Mouse (Mus musculus) liver, adult 2 months (tissue): ENCODE data around the gene Inhbc. TPM values are rescaled to one million over a fixed set of nuclear protein-coding genes. Genes with fewer than 3 reads are reported as not detected.
A peak's percentile ranks its signal among the peaks of the same experiment; 100 is the strongest.

Experiments used
- DNase-seq: peaks from one replicate; pipeline ENCODE4 v3.0.0-alpha.2; 2011; ENCODE audit warnings: low read depth, low spot score; ENCODE audit errors: extremely low read depth
- H3K27ac ChIP-seq: fragments of 200-500 bp; replicated peaks from 2 replicates; pipeline ENCODE4 v1.5.1; 2012; ENCODE audit warnings: low read depth, mild to moderate bottlenecking, control low read depth, inconsistent platforms, low read length; ENCODE audit not compliant: insufficient read depth
- H3K27me3 ChIP-seq: fragments of 200-500 bp; 2 replicates; pipeline ENCODE4 v1.6.1; 2012; ENCODE audit warnings: mild to moderate bottlenecking, moderate library complexity, low read length, inconsistent platforms; ENCODE audit not compliant: control insufficient read depth, insufficient read depth
- H3K36me3 ChIP-seq: fragments of 200-500 bp; 2 replicates; pipeline ENCODE4 v1.6.1; 2012; ENCODE audit warnings: low read length, inconsistent platforms; ENCODE audit not compliant: control insufficient read depth, insufficient read depth
- H3K4me1 ChIP-seq: fragments of 200-500 bp; 2 replicates; pipeline ENCODE4 v1.6.1; 2011; ENCODE audit warnings: low read length; ENCODE audit not compliant: control insufficient read depth, insufficient read depth
- H3K4me3 ChIP-seq: fragments of 200-500 bp; 2 replicates; pipeline ENCODE4 v1.5.1; 2011; ENCODE audit warnings: low read depth, mild to moderate bottlenecking, control low read depth, low read length, moderate library complexity; ENCODE audit not compliant: insufficient read depth
- H3K79me2 ChIP-seq: fragments of 200-500 bp; 2 replicates; pipeline ENCODE4 v1.6.1; 2012; ENCODE audit warnings: inconsistent platforms, mild to moderate bottlenecking, low read length, moderate library complexity; ENCODE audit not compliant: control insufficient read depth, insufficient read depth
- H3K9ac ChIP-seq: fragments of 200-500 bp; 2 replicates; pipeline ENCODE4 v1.6.1; 2012; ENCODE audit warnings: low read depth, mild to moderate bottlenecking, control low read depth, inconsistent platforms, low read length
- CTCF ChIP-seq: fragments of 200-500 bp; IDR thresholded peaks from 2 replicates; pipeline ENCODE4 v1.5.1; 2011; ENCODE audit warnings: low read depth, low read length, control low read depth
- POLR2A ChIP-seq: fragments of 200-500 bp; IDR thresholded peaks from 2 replicates; pipeline ENCODE4 v1.6.1; 2011; ENCODE audit warnings: low read length, control low read depth; ENCODE audit not compliant: insufficient read depth; ENCODE audit errors: extremely low read depth
- WGBS: fragments of 180-500 bp; shearing (Covaris S2); methylation state at CpG from one replicate; pipeline ENCODE4 v1.1.7; 2018; 5-methylcytosine and 5-hydroxymethylcytosine counted together
- polyA plus RNA-seq: library from polyadenylated mRNA; depleted of rRNA; stranded (reverse); fragments of >200 nt; gene quantifications from 2 replicates; pipeline ENCODE4 v1.2.3, GENCODE M21; 2012; rRNA removed
- total RNA-seq: library from RNA; depleted of rRNA; stranded (reverse); fragments of >200 nt; gene quantifications from 2 replicates; pipeline ENCODE4 v1.2.3, GENCODE M21; 2014; rRNA removed

Inhbc gene
- total RNA-seq (8.2 and 18.4 TPM in 2 replicates), polyA plus RNA-seq (58.0 and 61.8 TPM in 2 replicates)

DNA sequence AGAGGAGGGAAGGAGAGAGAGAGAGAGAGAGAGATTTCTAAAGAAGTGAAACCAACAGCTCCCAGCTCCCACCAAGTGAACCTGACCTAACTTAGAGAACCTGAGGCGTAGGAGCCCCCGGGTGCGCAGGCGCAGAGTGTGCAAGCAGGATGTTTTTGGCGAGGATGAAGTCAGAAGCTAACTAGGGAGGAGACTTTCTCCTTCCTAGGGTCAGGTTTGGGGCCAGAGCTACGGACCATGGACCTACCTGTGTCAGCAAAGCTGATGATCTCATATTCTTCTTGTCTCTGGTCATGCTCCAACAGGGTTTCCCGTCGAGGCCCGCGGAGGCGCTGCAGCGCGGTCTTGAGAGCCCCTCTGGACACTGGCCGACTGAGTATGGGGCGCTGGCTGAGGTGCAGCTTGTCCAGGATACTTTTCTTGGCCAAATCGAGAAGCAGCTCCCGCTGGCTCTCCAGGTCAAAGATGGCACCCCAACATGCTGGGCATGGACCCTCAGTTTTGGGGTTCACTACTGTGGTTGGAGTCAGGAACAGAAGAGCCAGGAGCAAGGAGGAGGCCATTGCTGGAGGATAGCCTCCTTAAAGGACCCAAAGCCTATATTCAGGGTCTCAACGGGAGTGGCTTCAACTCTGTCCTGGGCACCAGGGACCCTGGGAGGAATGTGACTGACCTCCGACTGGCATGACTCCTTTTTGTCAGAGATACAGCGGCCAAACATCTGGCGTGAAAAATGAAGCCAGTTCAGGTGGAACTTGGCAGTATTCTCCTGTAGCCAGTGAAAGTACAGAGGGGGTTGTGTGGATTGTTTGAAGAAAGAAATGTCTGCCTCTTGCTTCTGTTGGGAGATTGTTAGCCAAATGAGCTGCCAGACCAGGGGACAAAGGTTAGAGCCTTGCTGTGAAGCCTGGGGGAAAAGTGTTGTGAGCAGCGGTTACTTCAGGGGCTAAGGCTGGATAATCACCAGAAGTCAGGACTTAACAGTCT, at the start of gene Inhbc:
Inhbc (minus strand) TSS at position 598 of the 987 bp plus-strand sequence.
- H3K27me3 ChIP-seq, result no peaks in the 10 kb centered on the region
- 0 out of 2 replicates have a peak, but pooled peaks have one; percentile 12 for TF ChIP-seq CTCF
- peak; percentile 33; the same call in 1 of the 2 replicates for TF ChIP-seq POLR2A
- DNase-seq, result peak; percentile 97
- H3K4me3 ChIP-seq, result peak within 1 kb of the TSS; percentile 58
- WGBS, result 23% methylated on average over 22 of the region's 22 CpGs
- H3K27ac ChIP-seq, result peak within 1 kb of the TSS; percentile 99
- H3K79me2 ChIP-seq, result peaks cover 10% of the 10 kb centered on the region; the same call in 1 of the 2 replicates
- H3K36me3 ChIP-seq, result peaks cover 3% of the 10 kb centered on the region; the same call in 1 of the 2 replicates
- H3K9ac ChIP-seq, result peak within 1 kb of the TSS; percentile 77
- H3K4me1 ChIP-seq, result peaks cover 16% of the 10 kb centered on the region

DNA sequence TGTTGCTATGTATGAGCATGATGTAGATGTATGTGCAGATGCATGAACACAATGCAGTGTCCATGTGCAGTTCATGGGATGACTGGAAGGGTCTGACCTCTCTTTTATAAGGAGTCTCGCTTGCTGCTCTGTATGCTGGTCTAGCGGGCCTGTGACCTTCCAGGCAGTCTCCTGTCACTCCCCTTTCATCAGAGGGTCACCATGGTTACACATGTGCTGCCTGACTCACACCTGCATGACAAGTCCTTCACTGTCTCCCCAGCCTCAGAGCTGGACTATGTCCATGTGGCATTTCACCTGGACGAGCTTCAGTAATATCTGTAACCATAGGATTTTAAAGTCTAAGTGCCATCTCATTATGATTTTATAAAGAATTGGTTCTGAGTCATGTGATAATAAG, 43.9 kb upstream of the Inhbc start:
- no peak for TF ChIP-seq CTCF
- Histone ChIP-seq H3K27ac (no peak overlapping the region), H3K27me3 (no peaks in the 10 kb centered on the region), H3K4me3 (no peak overlapping the region), H3K4me1 (peaks cover 21% of the 10 kb centered on the region), H3K36me3 (no peaks in the 10 kb centered on the region), H3K79me2 (peaks cover 13% of the 10 kb centered on the region), H3K9ac (no peak overlapping the region)
- DNase-seq, result no peak
- 69% methylated on average over 3 of the region's 3 CpGs for WGBS

DNA sequence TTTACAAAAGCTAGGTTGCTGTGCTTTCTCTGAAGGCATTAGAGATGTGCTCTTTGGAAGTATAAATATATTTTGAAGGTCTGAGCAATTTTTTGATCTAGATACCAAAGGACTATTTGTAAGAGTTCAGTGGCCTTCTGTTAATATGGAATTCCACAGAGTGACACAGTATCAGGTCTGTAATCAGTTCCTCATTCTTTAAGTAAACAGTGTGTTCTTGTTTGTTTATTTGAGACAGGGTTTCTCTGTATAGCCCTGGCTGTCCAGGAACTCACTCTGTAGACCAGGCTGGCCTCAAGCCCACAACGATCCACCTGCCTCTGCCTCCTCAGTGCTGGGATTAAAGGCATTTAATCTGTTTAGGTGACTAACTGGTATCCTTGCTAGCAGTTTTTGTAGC, 43.4 kb upstream of the Inhbc start:
- H3K4me1 ChIP-seq, result peaks cover 21% of the 10 kb centered on the region
- no peak overlapping the region for H3K9ac ChIP-seq
- WGBS, result 26% methylated on average over 1 of the region's 1 CpGs
- no peak for TF ChIP-seq POLR2A
- TF ChIP-seq CTCF, result no peak
- H3K79me2 ChIP-seq, result peaks cover 17% of the 10 kb centered on the region
- H3K4me3 ChIP-seq, result no peak overlapping the region
- H3K36me3 ChIP-seq, result no peaks in the 10 kb centered on the region
- H3K27me3 ChIP-seq, result no peaks in the 10 kb centered on the region
- H3K27ac ChIP-seq, result 0 out of 2 replicates have a peak overlapping the region, but pooled peaks have one; percentile 18
- peak; percentile 82 for DNase-seq

DNA sequence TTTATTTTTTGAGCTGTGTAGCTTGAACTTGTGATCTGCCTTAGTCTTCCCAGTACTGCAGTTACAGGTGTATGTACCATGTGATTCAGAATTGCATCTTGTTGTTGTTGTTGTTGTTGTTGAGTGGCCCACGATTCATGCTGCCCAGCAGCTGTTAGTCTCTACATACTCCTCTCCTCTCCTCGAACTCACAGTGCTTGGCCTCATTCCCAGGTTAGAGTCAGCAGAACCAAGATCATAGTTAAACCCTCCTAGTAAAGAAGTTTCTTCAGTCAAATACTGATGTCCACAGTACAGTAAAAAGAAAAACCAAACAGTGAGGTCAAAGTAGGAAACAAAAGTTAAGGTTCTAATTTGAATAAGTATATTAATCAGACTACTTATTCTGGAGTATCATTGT, 42.5 kb upstream of the Inhbc start:
- WGBS, result 2% methylated on average over 2 of the region's 2 CpGs
- no peak overlapping the region for H3K4me3 ChIP-seq
- no peak for TF ChIP-seq CTCF
- no peak for TF ChIP-seq POLR2A

DNA sequence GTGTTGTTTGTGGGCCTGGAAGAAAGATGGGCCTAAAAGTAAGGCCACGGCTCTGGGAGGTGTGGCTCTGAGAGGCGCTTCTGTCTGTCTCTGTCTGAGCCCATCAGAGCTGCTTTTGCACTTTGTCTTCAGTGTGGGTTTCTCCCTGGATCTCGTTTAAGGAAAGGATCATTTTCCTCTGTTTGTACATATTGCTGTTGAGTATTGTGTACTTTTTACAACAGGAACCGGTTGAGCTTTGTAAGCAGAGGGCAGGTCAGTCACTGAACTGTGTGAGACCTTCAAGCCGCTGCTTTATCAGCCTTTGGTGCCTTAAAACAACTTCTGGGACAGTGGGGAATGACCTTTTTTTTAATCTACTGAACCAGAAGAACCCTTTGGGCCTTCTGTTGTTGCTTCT, 41.9 kb upstream of the Inhbc start:
- peaks cover 27% of the 10 kb centered on the region for H3K4me1 ChIP-seq
- no peaks in the 10 kb centered on the region for H3K36me3 ChIP-seq
- TF ChIP-seq POLR2A (no peak), CTCF (no peak)
- 16% methylated on average over 5 of the region's 5 CpGs for WGBS
- H3K4me3 ChIP-seq, result no peak overlapping the region
- H3K27me3 ChIP-seq, result no peaks in the 10 kb centered on the region
- peak overlapping the region; percentile 77 for H3K27ac ChIP-seq
- H3K9ac ChIP-seq, result no peak overlapping the region
- H3K79me2 ChIP-seq, result peaks cover 20% of the 10 kb centered on the region
- peak; percentile 63 for DNase-seq

More for the DNA sequence above, 42.5 kb upstream of the Inhbc start:
- Histone ChIP-seq H3K27me3 (no peaks in the 10 kb centered on the region), H3K9ac (peak overlapping the region; percentile 36; the same call in 1 of the 2 replicates), H3K79me2 (peaks cover 20% of the 10 kb centered on the region), H3K4me1 (peaks cover 21% of the 10 kb centered on the region), H3K27ac (peak overlapping the region; percentile 25; the same call in 1 of the 2 replicates), H3K36me3 (no peaks in the 10 kb centered on the region)
- peak; percentile 62 for DNase-seq

DNA sequence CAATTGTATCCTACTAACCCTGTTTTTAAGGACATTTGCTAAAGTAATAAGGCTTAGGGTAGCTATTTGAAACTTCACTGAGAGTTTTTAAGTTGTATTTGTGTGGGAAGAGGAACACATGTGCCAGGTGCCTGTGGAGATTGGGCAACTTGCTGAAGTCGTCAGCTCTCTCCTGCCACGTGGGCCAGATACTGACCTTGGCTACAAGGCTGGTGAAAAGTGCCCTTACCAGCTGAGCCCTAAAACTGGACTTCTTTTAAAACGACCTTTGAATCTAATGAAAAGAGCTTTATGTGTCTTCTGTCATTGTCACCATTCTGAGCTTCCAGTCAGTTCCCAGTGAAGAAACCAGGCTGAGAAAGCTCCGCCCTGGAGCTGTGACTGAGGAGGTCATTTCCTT, 37.2 kb upstream of the Inhbc start:
- peak; percentile 93 for DNase-seq
- TF ChIP-seq CTCF, result no peak
- TF ChIP-seq POLR2A, result no peak
- Histone ChIP-seq H3K4me1 (peaks cover 27% of the 10 kb centered on the region), H3K36me3 (peaks cover 2% of the 10 kb centered on the region; the same call in 1 of the 2 replicates), H3K4me3 (no peak overlapping the region), H3K27me3 (no peaks in the 10 kb centered on the region), H3K79me2 (peaks cover 14% of the 10 kb centered on the region), H3K27ac (peak overlapping the region; percentile 85), H3K9ac (0 out of 2 replicates have a peak overlapping the region, but pooled peaks have one; percentile 41)
- 26% methylated on average over 4 of the region's 4 CpGs for WGBS
